Mouse (Mus musculus): ENCODE results near the gene Ice1.

The Ice1 gene

GRCm38 (mm10) chr13:70637282-70637661 lies at the start of gene Ice1:
Gene Ice1 (minus strand): TSS chr13:70637634.
- peak; percentile 53 for DNase-seq (ENCODE audit: low read depth, low spot score)

- no peak for DNase-seq (ENCODE audit: low read depth, low spot score)
These were observed 48.4 kb upstream of the Ice1 start for GRCm38 (mm10) chr13:70685825-70686224.

GRCm38 (mm10) chr13:70684976-70685609 lies 47.7 kb upstream of the Ice1 start:
- no peak for DNase-seq (ENCODE audit: low read depth, low spot score)

DNA sequence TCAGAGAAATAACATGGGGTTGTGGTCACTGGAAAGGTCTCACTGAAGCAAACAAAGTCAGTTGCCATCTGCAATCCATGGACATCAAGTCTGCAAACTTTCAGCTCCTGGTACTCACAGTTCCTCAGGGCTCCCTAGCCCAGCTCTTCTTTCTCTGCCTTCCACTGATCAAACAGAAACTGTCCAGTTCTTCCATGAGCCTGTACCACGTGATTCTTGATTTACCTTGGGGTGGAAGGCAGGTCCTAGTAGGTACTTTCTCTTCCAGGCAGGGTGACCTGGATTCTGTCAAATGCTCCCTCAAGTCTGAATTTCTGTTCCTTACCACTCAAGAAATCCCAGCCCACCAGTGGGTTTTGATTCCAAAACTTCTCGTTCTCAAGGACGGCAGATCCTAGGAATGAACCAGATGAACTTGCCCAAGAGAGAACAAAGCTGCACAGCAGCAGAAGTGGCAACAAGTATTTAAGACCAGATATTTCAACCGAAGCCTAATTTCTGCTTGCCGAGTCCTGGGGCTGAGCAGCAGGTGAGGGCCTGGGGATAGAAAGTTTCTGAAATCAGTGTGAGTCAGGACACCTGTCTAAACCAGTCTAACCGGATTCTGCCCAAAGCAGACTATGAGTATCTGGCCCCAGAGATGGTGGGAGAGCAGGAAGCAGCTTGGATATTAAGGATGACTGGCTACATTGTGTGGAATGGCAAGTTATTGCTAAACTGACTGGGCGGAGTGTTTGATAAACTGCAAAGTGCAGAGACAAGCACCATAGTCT lies 44.2 kb upstream of the Ice1 start:
- DNase-seq (ENCODE audit: low read depth, low spot score), result no peak

DNA sequence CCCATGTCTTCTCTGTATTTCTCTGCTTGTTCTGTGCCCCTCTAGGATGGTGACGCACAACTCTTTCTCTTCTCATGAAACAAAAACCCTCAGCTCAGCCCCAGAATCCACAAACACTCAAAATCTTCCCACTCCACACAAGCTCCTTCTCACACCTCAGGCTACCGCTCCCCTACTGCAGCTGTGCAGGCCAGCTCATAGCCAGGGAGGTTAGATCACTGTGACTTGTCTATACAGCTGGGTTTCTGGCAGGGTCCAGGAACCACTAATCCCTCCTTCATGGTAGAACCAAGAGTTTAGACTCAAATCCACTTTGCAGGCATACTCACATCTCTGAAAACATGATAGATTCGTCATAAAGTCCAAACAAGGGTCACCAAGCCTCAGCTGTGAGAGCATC lies 42.9 kb upstream of the Ice1 start:
- no peak for DNase-seq (ENCODE audit: low read depth, low spot score)

- no peak for DNase-seq (ENCODE audit: low read depth, low spot score)
These were observed 40.3 kb upstream of the Ice1 start for GRCm38 (mm10) chr13:70677689-70678088.

- DNase-seq (ENCODE audit: low read depth, low spot score), result peak; percentile 59
These were observed 39.1 kb upstream of the Ice1 start for GRCm38 (mm10) chr13:70676243-70677183.

DNA sequence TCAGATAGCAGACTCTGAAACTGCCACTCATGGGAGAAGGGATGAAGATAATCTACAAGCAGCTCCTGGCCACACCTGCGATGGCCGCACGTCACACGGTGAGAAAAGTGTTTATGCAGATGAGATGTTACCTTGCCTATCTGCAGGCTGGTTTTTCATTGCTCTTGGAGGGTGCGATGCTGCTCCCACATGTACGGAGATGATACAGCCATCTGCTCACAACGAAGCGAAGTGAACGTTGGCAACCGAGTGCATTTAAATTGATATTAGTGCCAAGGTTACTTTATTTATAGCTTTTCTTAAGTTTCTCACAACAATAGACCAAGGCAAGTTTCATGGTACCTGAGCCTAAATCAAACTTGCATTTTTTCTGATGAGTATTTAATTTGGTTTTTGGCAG lies 37.6 kb upstream of the Ice1 start:
- DNase-seq (ENCODE audit: low read depth, low spot score), result peak; percentile 53

DNA sequence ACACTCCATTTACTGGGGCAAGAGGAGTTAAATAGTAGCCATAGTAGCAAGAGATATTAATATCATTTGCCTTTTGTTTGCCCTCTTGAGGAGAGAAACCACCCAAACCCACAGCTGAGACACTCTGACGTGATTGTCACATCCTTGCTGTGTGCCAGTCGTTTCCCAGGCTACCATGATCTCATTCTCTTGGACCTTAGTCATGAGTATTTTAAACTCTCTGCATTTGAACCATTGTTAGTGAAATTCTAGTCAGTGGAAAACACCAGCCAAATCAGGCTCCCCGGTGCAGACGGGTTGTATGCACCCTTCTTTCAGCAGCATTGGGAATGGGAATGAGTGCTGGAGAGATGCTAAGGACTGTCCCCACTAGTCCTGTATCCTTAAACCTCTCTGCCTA lies 32.6 kb upstream of the Ice1 start:
- peak; percentile 55 for DNase-seq (ENCODE audit: low read depth, low spot score)

DNA sequence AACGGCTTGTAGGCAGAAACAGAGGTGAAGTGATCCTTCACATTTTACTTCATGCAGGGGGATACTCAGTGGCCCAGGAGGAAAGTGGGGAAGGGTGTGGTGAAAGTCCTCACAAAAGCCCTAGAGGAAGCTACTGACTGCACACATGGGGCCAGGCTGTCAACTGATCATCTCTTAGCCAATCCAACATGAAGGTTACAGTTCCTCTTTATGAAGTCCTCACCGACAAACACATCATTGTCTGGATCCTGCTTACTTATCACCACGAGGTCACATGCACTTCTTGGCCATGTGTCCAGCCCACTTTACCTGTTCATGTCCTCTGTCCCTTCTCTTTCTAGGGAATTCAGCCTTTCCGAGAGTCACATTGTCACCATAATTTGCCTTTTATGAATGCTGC lies 22.3 kb upstream of the Ice1 start:
- DNase-seq (ENCODE audit: low read depth, low spot score), result no peak

- DNase-seq (ENCODE audit: low read depth, low spot score), result no peak
These were observed 19.3 kb upstream of the Ice1 start for GRCm38 (mm10) chr13:70656741-70657140.

- DNase-seq (ENCODE audit: low read depth, low spot score), result no peak
These were observed 18.9 kb upstream of the Ice1 start for GRCm38 (mm10) chr13:70656329-70656728.

DNA sequence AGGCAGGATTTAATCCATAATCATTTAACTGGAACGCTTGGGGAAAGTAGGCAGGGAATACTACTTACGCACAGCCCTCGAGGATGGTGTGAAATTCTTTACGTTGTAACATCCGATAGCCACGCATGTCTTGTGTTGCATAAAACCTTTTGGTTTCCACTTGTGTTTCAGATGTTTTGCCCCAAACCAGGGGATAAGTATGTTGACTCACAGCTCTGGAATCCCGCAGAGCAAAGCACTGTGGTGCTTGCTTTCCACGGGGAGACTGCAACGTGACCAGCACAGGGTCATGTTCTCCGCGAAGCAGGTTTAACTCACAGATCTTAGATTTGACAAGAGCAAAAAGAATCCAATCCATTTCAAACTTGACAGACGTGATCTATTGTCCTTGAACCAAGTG lies 18.1 kb upstream of the Ice1 start:
- DNase-seq (ENCODE audit: low read depth, low spot score), result no peak

DNA sequence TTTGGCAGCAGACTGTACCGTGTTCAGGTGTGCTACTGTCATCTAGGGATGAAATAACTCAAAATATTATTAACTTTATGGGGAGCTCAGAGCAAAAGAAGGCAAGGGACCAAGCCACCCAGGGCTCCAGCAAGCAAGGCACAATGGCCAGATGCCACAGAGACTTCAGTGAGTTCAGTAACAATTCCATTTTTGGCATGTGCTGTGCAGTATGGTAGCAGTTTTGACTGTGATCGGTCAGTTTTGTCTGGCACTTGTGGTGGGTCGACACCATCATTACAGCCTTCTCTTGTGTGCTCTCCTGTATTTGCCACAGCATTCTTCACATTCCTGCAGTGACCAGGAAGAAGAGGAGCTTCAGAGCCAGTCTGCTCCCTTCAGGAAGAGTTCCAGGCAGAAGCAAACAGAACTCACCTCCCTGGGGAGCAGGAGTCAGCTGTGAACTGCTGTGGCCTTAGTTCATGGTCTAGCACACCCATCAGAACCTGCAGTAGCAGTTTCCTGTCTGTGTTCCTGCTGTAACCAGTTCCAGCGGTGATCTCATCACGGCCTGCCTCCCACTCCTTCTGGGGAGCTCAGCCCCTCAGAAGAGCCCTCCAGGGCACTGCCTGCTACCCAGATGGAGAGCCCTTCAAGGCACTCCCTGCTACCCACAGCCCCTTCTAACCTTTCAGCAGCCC lies 16.8 kb upstream of the Ice1 start:
- DNase-seq (ENCODE audit: low read depth, low spot score), result no peak

- no peak for DNase-seq (ENCODE audit: low read depth, low spot score)
These were observed 16.0 kb upstream of the Ice1 start for GRCm38 (mm10) chr13:70653457-70653856.

GRCm38 (mm10) chr13:70650011-70650436 lies 12.6 kb upstream of the Ice1 start:
- no peak for DNase-seq (ENCODE audit: low read depth, low spot score)

- DNase-seq (ENCODE audit: low read depth, low spot score), result no peak
These were observed 8.6 kb upstream of the Ice1 start for GRCm38 (mm10) chr13:70645968-70646505.

GRCm38 (mm10) chr13:70644083-70644462 lies 6.6 kb upstream of the Ice1 start:
- no peak for DNase-seq (ENCODE audit: low read depth, low spot score)

DNA sequence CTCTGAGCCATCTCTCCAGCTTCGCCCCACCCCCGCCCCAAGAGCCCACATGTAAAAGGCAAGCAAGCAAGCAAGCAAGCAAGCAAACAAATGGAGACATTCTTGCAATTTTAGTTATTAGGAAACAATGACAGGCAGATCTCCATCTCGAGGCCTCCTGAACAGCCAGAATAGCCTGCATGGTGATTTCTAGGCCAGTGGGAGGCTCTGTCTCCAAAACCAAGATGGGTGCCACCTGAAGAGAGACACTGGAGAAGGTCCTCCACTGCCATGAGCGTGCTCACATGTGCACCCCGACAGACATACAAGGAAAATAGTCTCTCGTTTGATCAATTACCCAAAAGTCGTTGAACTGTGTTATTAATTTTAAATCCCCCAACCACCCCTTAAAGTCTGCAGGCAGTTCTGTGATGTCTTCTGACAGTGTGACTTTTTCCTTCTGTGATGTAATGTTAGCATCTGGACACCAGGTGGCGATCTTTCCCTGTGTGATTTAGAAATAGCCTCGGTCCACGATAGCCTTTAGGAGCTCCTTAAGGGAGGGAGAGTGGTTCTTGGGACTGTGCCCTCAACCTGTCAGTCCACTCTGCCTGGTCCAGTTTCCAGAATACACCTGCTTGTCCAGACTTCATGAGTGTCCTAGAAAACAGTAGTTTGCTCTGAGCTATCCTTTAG lies 6.1 kb upstream of the Ice1 start:
- DNase-seq (ENCODE audit: low read depth, low spot score), result peak; percentile 86

GRCm38 (mm10) chr13:70641941-70642340 lies 4.5 kb upstream of the Ice1 start:
- no peak for DNase-seq (ENCODE audit: low read depth, low spot score)

DNA sequence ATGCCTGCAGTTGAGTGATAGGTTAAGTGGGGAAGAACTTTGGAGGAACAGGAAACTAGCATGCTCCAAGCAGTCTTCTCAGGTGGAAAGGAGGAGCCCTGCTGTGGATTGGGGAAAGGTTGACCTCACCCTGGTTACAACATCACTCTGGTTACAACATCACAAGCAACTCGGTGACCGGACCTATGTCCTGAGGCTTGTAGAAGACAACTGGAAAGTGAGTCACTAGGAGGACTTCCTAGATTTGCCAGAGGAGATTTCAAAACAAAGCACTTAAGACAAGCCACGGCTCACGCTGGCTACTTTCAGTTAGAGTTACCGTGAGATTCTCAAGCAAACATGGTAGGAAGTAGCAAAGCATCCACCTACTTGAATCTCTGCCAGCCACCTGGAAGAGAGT lies 3.9 kb upstream of the Ice1 start:
- DNase-seq (ENCODE audit: low read depth, low spot score), result no peak

Measured in brain, adult 2 months (tissue).